In genomic region chr13:24395815-24396214, GRCm38 (mm10) we compare ENCODE assay signal across 23 mouse cellular contexts.
"Had no signal": no experiment of that assay in that cellular context is flagged by ENCODE, and none has a peak within 500 bp of the region (broad histone marks: within the 10 kb centered on the region; RNA-seq: fewer than 3 reads in every experiment).

No protein-coding gene starts in this region.

- H3K4me3 ChIP-seq: layer of hippocampus, adult 2 months; left cerebral cortex, adult 2 months; liver, embryonic 13.5 days; midbrain, embryonic 12.5 days; midbrain, embryonic 15.5 days; neural tube, embryonic 12.5 days; neural tube, embryonic 15.5 days had no signal

- H3K27ac ChIP-seq: layer of hippocampus, adult 2 months; left cerebral cortex, adult 2 months; liver, embryonic 13.5 days; midbrain, embryonic 12.5 days; midbrain, embryonic 15.5 days; neural tube, embryonic 12.5 days; neural tube, embryonic 15.5 days; stomach, postnatal 0 days had no signal

- H3K9me3 ChIP-seq: liver, embryonic 13.5 days; midbrain, embryonic 12.5 days; midbrain, embryonic 15.5 days; neural tube, embryonic 12.5 days; neural tube, embryonic 15.5 days had no signal

- H3K27me3 ChIP-seq: liver, embryonic 13.5 days; midbrain, embryonic 12.5 days; midbrain, embryonic 15.5 days; neural tube, embryonic 12.5 days; neural tube, embryonic 15.5 days had no signal

- H3K36me3 ChIP-seq: liver, embryonic 13.5 days; midbrain, embryonic 12.5 days; midbrain, embryonic 15.5 days; neural tube, embryonic 12.5 days; neural tube, embryonic 15.5 days had no signal

- H3K4me1 ChIP-seq: midbrain, embryonic 12.5 days; neural tube, embryonic 12.5 days had no signal

- DNase-seq: kidney, adult 18-20 months; kidney, adult 9 months; kidney, postnatal 14 days; kidney, postnatal 4 days; layer of hippocampus, adult 9-11 months; layer of hippocampus, postnatal 36 days; liver, embryonic 13.5 days; lung, adult 2 months; lung, postnatal 14 days; lung, postnatal 4 days; right cerebral cortex, adult 18-20 months; right cerebral cortex, postnatal 14 days; right cerebral cortex, postnatal 4 days; spleen, adult 18-20 months; thymus, adult 2 months; thymus, postnatal 14 days had no signal
